ENCODE assay signal across 28 mouse cellular contexts in the genomic region with DNA sequence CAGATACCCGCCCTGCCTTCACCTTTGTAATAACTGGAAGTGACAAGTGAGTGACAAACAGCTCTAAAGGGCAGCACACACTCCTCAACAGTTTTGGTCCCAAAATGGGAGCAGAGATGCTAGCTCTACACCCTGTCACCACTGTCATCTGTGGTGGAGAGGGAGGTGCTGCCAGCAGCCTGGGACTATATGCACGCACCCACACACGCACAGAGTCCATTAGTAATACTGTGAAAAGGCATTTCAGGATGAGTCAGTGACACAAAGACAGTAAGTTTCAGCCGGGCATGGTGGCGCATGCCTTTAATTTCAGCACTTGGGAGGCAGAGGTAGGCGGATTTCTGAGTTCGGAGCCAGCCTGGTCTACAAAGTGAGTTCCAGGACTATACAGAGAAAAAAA.
"Had no signal": no experiment of that assay in that cellular context is flagged by ENCODE, and none has a peak within 500 bp of the region (broad histone marks: within the 10 kb centered on the region; RNA-seq: fewer than 3 reads in every experiment).

No protein-coding gene starts in this region.

- H3K9me3 ChIP-seq: embryonic facial prominence, embryonic 10.5 days; embryonic facial prominence, embryonic 12.5 days; embryonic facial prominence, embryonic 13.5 days; embryonic facial prominence, embryonic 15.5 days; forebrain, embryonic 10.5 days; forebrain, embryonic 12.5 days; forebrain, embryonic 13.5 days; forebrain, embryonic 15.5 days; heart, embryonic 10.5 days had no signal

- H3K4me2 ChIP-seq: embryonic facial prominence, embryonic 12.5 days; embryonic facial prominence, embryonic 13.5 days; embryonic facial prominence, embryonic 15.5 days; forebrain, embryonic 12.5 days; forebrain, embryonic 13.5 days; forebrain, embryonic 15.5 days had no signal

- H3K9ac ChIP-seq: embryonic facial prominence, embryonic 12.5 days; embryonic facial prominence, embryonic 13.5 days; embryonic facial prominence, embryonic 15.5 days; forebrain, embryonic 12.5 days; forebrain, embryonic 13.5 days; forebrain, embryonic 15.5 days; forebrain, postnatal 0 days had no signal

- ATAC-seq: forebrain, embryonic 13.5 days; forebrain, embryonic 14.5 days; forebrain, embryonic 15.5 days; forebrain, embryonic 16.5 days; forebrain, postnatal 0 days had no signal

- DNase-seq: cerebellum, adult 9-10 months; cerebellum, adult 9-11 months; cerebellum, postnatal 10 days; cerebellum, postnatal 14 days; cerebellum, postnatal 25 days; cerebellum, postnatal 36 days; embryo, embryonic 11 days; forebrain, postnatal 0 days; gastrocnemius, adult 2 months; gastrocnemius, postnatal 10 days; gastrocnemius, postnatal 14 days; gastrocnemius, postnatal 25 days; gastrocnemius, postnatal 36 days; heart, adult 11 months; heart, adult 18-20 months; heart, adult 2 months had no signal

- H3K27me3 ChIP-seq: embryonic facial prominence, embryonic 12.5 days; embryonic facial prominence, embryonic 13.5 days; embryonic facial prominence, embryonic 15.5 days; forebrain, embryonic 12.5 days; forebrain, embryonic 13.5 days; forebrain, embryonic 15.5 days had no signal

- H3K27ac ChIP-seq: embryonic facial prominence, embryonic 10.5 days; embryonic facial prominence, embryonic 12.5 days; embryonic facial prominence, embryonic 13.5 days; embryonic facial prominence, embryonic 15.5 days; forebrain, embryonic 10.5 days; forebrain, embryonic 12.5 days; forebrain, embryonic 13.5 days; forebrain, embryonic 15.5 days; heart, adult 2 months; heart, embryonic 10.5 days had no signal

- H3K4me3 ChIP-seq: embryonic facial prominence, embryonic 10.5 days; embryonic facial prominence, embryonic 12.5 days; embryonic facial prominence, embryonic 13.5 days; embryonic facial prominence, embryonic 15.5 days; erythroblast, embryonic 14.5 days; forebrain, embryonic 10.5 days; forebrain, embryonic 12.5 days; forebrain, embryonic 13.5 days; forebrain, embryonic 15.5 days; gastrocnemius, adult 2 months; heart, adult 2 months; heart, embryonic 10.5 days had no signal

- H3K4me1 ChIP-seq: embryonic facial prominence, embryonic 10.5 days; embryonic facial prominence, embryonic 12.5 days; embryonic facial prominence, embryonic 13.5 days; embryonic facial prominence, embryonic 15.5 days; forebrain, embryonic 10.5 days; forebrain, embryonic 12.5 days; forebrain, embryonic 13.5 days; forebrain, embryonic 15.5 days; heart, embryonic 10.5 days had no signal
